Mouse (Mus musculus): ENCODE measurements around the gene Stard13. TPM values are rescaled to one million over a fixed set of nuclear protein-coding genes. Genes with fewer than 3 reads are reported as not detected.

The Stard13 gene
- total RNA-seq, 2 experiments from 2014 or later, result 23.6 TPM

GRCm38 (mm10) chr5:151042911-151043310, 190.7 kb downstream of the Stard13 start:
- DNase-seq, result no peak
- intact Hi-C loops (cut with DNase I), result no loop called here

DNA sequence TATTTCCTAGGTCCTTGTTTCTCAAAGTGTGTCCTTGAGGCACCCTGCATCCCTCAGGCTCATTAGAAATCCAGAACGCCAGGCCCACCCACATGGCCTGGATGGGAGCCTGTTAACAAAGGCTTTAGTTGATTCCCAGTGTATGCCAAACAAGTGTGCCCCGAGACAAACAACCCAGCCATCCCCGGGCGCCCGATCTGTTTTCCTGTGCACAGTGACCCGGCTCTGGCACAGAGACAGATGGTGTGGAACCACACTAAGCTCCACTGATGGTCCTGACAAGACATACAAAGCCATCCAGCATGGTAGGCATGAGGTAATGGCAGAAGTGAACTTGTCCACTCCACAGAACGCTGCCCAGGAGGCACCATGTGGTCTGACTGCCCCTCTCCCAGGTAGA, 195.8 kb downstream of the Stard13 start:
- DNase-seq, result no peak
- intact Hi-C loops (cut with DNase I), result no loop called here

- intact Hi-C loops (cut with DNase I), result no loop called here
- DNase-seq, result no peak
Measured at GRCm38 (mm10) chr5:151034715-151035512, 198.7 kb downstream of the Stard13 start.

- no peak for DNase-seq
- intact Hi-C loops (cut with DNase I), result no loop called here
Measured at GRCm38 (mm10) chr5:151028906-151029305, 204.7 kb downstream of the Stard13 start.

- DNase-seq, result no peak
- intact Hi-C loops (cut with DNase I), result no loop called here
Measured at GRCm38 (mm10) chr5:151027171-151027570, 206.5 kb downstream of the Stard13 start.

GRCm38 (mm10) chr5:151026069-151026468, 207.6 kb downstream of the Stard13 start:
- DNase-seq, result no peak

GRCm38 (mm10) chr5:151024483-151024882, 209.2 kb downstream of the Stard13 start:
- DNase-seq, result no peak
- intact Hi-C loops (cut with DNase I), result no loop called here

More at GRCm38 (mm10) chr5:151026069-151026468, 207.6 kb downstream of the Stard13 start:
- intact Hi-C loops (cut with DNase I), result no loop called here

DNA sequence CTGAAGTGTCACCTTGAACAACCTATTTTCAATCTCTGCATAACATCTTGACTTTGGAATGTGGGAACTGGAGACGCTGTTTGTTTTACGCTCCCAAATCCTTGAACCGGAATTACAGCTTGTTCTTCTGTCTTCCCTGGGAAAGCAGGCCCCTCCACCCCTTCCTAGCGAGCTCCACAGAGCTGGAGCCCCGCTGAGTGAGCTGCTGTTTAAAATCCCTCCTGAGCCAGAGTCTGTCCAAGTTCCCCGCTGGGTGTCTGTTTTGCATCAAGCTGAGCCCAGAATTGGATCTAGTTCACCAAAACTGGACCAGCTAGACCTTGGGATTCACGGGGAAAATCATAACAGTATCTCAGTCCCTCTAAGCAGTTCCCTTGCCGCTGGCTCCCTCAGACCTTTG, 210.2 kb downstream of the Stard13 start:
- DNase-seq, result peak; percentile 31 to 45
- intact Hi-C loops (cut with DNase I), result no loop called here

GRCm38 (mm10) chr5:151022939-151023338, 210.7 kb downstream of the Stard13 start:
- DNase-seq, result no peak
- intact Hi-C loops (cut with DNase I), result no loop called here

GRCm38 (mm10) chr5:151022026-151022425, 211.6 kb downstream of the Stard13 start:
- DNase-seq, result peak; percentile 12 to 20
- intact Hi-C loops (cut with DNase I), result no loop called here

DNA sequence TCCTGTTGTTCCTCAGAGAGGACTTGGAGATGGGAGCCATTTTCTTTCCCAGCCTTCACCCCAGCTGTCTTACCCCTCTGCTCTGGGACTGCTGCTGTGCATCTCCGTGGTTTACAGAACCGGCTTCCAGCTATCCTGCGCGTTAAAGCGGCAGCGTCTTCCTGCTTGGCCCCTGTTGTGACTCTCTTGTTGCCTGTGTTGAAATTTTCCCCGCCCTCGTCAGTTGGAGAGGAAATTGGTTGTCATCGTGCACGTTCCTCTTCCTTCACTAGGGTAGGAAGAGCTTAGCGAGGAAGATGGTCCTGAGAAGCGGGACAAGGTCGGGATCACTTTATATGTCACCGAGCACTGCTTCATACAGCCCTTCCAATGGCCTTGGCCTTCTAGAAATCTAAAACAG, 212.8 kb downstream of the Stard13 start:
- intact Hi-C loops (cut with DNase I), result no loop called here
- DNase-seq, result peak in 1 of 2 experiments; percentile 20

GRCm38 (mm10) chr5:151020031-151020820, 213.4 kb downstream of the Stard13 start:
- DNase-seq, result no peak
- intact Hi-C loops (cut with DNase I), result no loop called here

DNA sequence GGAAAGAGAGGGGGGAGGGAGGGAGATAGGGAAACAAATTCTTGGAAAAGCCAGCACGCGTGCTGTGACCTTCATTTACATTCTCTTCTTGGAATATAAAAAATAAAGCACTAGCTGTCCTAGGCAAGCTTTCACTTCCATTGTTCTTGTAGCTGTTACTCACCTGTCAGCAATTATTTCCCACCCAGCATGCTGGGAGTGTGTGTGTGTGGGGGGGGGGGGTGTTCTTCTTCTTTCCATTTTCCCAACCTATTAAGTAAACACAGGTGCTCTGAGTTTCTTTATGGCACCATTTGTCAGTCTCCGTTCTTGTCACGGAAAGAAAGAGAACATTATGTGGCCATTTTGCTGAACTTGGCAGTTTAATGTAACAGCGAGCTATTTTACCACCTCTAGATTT, 214.7 kb downstream of the Stard13 start:
- no peak for DNase-seq
- intact Hi-C loops (cut with DNase I), result no loop called here

DNA sequence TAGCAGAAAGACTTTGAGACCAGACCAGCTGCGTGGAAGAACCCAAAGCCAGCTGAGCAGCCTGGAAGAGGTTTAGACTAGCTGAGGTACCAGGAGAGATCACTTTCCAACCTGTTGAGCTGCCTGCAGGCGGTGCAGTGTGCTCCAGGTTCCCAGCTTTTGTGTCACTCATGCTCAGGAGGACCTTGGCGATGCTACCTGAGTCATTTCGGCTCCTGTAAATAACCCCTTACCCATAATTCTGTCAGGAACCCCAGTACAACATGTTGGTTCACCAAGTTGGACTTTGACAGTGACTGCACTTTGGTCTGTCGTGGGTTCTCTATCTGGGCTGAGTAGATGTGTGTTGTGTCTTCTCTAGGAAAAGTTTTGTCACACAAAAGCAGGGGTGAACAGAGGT, 215.2 kb downstream of the Stard13 start:
- intact Hi-C loops (cut with DNase I), result no loop called here
- DNase-seq, result no peak

GRCm38 (mm10) chr5:151004216-151004755, 229.3 kb downstream of the Stard13 start:
- no peak for DNase-seq
- intact Hi-C loops (cut with DNase I), result no loop called here

DNA sequence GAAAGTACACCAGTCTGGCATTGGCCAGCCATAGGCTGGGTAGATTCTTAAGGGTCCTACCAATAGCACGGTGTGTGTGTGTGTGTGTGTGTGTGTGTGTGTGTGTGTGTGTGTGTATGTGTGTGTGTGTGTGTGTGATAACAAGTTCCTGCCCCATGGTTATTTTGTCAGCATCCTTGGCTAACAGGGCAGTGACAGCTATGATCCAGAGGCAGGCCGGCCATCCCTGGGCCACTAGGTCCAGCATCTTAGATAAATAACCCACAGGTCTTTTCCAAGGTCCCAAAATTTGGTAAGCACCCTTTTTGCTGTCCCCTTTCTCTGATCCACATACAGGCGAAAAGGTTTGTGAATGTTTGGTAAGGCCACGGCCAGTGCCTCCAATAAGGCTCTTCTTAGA, 231.6 kb downstream of the Stard13 start:
- intact Hi-C loops (cut with DNase I), result no loop called here

GRCm38 (mm10) chr5:151001111-151001510, 232.5 kb downstream of the Stard13 start:
- intact Hi-C loops (cut with DNase I), result no loop called here
- no peak for DNase-seq

More for the DNA sequence above, 231.6 kb downstream of the Stard13 start:
- DNase-seq, result no peak

DNA sequence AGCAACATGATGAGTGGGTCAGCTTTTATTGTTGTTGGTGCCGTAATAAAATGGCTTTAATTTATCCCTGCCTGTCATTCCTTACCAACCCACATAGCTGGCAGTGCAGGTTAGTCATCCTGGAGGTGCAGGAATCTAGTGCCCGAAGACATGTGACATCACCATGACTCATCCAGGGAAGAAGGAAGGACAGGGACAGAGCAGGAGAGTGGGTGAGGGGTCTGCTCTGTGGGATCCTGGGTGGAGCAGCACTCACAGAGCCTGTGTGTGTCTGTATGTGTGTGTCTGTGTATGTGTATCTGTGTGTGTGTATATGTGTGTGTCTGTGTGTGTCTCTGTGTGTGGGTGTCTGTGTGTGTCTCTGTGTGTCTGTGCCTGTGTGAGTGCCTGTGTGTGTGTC, 237.1 kb downstream of the Stard13 start:
- intact Hi-C loops (cut with DNase I), result no loop called here
- DNase-seq, result no peak

- no peak for DNase-seq
- intact Hi-C loops (cut with DNase I), result no loop called here
Measured at GRCm38 (mm10) chr5:150994096-150994495, 239.5 kb downstream of the Stard13 start.
